Mouse (Mus musculus) intestine, embryonic 15.5 days (tissue): Measurements from ENCODE around the gene Rnf31. TPM values are rescaled to one million over a fixed set of nuclear protein-coding genes. Genes with fewer than 3 reads are reported as not detected.

Experiments used
- ATAC-seq: fragments of 200-750 bp; cut with Nextera tagmentation; 2 replicates; pipeline ENCODE4 v1.8.0; 2017; ENCODE audit warnings: moderate TSS enrichment, moderate library complexity
- H3K27ac ChIP-seq: fragments of 300-500 bp; sonication (generic); 2 replicates; pipeline ENCODE4 v1.5.1; 2015; ENCODE audit warnings: mild to moderate bottlenecking, inconsistent platforms
- H3K27me3 ChIP-seq: fragments of 300-500 bp; sonication (generic); replicated peaks from 2 replicates; pipeline ENCODE4 v1.6.1; 2015; ENCODE audit warnings: inconsistent platforms
- H3K36me3 ChIP-seq: fragments of 300-500 bp; sonication (generic); 2 replicates; pipeline ENCODE4 v1.6.1; 2015; ENCODE audit warnings: inconsistent platforms
- H3K4me1 ChIP-seq: fragments of 300-500 bp; sonication (generic); replicated peaks from 2 replicates; pipeline ENCODE4 v1.6.1; 2015; ENCODE audit warnings: inconsistent platforms
- H3K4me2 ChIP-seq: fragments of 300-500 bp; sonication (generic); replicated peaks from 2 replicates; pipeline ENCODE4 v1.6.1; 2015; ENCODE audit warnings: mild to moderate bottlenecking, inconsistent platforms
- H3K4me3 ChIP-seq: fragments of 300-500 bp; sonication (generic); replicated peaks from 2 replicates; pipeline ENCODE4 v1.5.1; 2015; ENCODE audit warnings: inconsistent platforms
- H3K9ac ChIP-seq: fragments of 300-500 bp; sonication (generic); 2 replicates; pipeline ENCODE4 v1.6.1; 2015; ENCODE audit warnings: inconsistent platforms
- H3K9me3 ChIP-seq: fragments of 300-500 bp; sonication (generic); 2 replicates; pipeline ENCODE4 v1.6.1; 2016; ENCODE audit warnings: inconsistent platforms
- WGBS: fragments of 180-500 bp; shearing (Covaris S2); methylation state at CpG from one replicate; pipeline ENCODE4 v1.1.7; 2015; 5-methylcytosine and 5-hydroxymethylcytosine counted together
- polyA plus RNA-seq: library from polyadenylated mRNA; unstranded; fragments of >200 nt; fragmentation: Nextera tagmentation; extraction: Ambion mirVana; gene quantifications from 2 replicates; pipeline ENCODE4 v1.2.1, GENCODE M21; 2015

Gene Rnf31
- polyA plus RNA-seq, 1 experiment from 2014 or later: 16.3 TPM

DNA sequence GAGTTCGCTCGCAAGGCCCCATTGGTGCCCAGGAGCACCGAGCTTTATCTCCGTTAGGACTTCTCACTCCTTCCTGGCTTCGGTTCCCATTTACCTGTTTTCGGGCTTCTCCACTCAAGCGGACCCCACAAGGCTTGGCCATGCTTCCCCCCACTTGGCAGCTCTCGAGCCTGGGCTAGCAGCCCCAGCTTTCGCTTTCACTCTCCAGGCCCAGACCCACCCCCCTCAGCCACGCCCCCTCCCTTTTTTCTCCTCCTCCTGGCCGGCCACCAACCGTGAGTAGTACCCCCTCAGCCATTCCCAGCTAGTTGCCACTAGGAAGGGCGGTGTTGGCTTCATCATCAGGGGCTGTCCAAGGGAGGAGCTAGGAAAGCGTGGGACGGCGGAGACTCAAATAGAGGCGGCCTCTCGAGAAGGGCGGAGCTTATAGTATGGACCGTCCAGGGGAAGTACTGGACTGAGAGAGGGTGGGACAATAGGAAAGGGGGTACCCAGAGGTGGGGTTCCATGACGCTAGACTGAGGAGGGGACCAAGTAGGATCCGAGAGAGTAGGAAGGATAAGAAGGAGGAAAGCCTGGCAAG, 669 bp upstream of the Rnf31 start, which contains the start of gene Psme2:
Psme2 (minus strand) TSS at position 366 of the 583 bp plus-strand sequence.
- peak; percentile 96 for ATAC-seq
- H3K4me1 ChIP-seq: peaks cover 20% of the 10 kb centered on the region
- H3K9ac ChIP-seq: peak within 1 kb of the TSS; percentile 91
- H3K27ac ChIP-seq: peak within 1 kb of the TSS; percentile 98
- no peaks in the 10 kb centered on the region for H3K27me3 ChIP-seq
- H3K4me3 ChIP-seq: peak within 1 kb of the TSS; percentile 90
- WGBS: under 1% methylated on average over 22 of the region's 22 CpGs
- H3K4me2 ChIP-seq: peak within 1 kb of the TSS; percentile 85
- peaks cover 12% of the 10 kb centered on the region for H3K36me3 ChIP-seq
- no peaks in the 10 kb centered on the region for H3K9me3 ChIP-seq

DNA sequence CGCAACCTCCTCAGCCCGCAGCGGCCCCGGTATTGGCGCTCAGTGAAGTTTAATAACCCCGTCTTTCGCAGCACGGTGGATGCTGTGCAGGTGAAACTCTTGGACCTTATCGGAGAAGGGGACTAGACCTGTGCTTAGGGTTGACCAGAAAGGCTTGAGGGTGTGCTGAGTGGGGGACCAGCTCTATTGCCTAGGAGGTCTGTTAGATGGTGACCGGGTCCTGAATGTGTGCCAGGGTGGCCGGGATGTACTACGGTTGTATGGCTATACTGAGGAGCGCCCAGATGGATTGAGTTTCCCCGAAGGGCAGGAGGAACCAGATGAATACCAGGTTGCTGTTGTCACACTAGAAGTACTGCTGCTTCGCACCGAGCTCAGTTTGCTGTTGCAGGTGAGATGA, 718 bp downstream of the Rnf31 start:
- Histone ChIP-seq H3K9me3 (no peaks in the 10 kb centered on the region), H3K4me3 (peak overlapping the region; percentile 90), H3K9ac (peak overlapping the region; percentile 91), H3K4me1 (peaks cover 20% of the 10 kb centered on the region), H3K27me3 (no peaks in the 10 kb centered on the region), H3K4me2 (peak overlapping the region; percentile 85), H3K36me3 (peaks cover 24% of the 10 kb centered on the region), H3K27ac (peak overlapping the region; percentile 98)
- 5% methylated on average over 16 of the region's 16 CpGs for WGBS
- no peak for ATAC-seq

- no peak overlapping the region for H3K4me2 ChIP-seq
- no peak for ATAC-seq
- H3K9me3 ChIP-seq: no peaks in the 10 kb centered on the region
- 80% methylated on average over 13 of the region's 13 CpGs for WGBS
- peaks cover 9% of the 10 kb centered on the region for H3K4me1 ChIP-seq
- H3K27me3 ChIP-seq: no peaks in the 10 kb centered on the region
- peaks cover 50% of the 10 kb centered on the region for H3K36me3 ChIP-seq
- H3K9ac ChIP-seq: no peak overlapping the region
- no peak overlapping the region for H3K4me3 ChIP-seq
- no peak overlapping the region; the same call in 1 of the 2 replicates for H3K27ac ChIP-seq
Observed at GRCm38 (mm10) chr14:55596036-55596690, 4.7 kb downstream of the Rnf31 start.

DNA sequence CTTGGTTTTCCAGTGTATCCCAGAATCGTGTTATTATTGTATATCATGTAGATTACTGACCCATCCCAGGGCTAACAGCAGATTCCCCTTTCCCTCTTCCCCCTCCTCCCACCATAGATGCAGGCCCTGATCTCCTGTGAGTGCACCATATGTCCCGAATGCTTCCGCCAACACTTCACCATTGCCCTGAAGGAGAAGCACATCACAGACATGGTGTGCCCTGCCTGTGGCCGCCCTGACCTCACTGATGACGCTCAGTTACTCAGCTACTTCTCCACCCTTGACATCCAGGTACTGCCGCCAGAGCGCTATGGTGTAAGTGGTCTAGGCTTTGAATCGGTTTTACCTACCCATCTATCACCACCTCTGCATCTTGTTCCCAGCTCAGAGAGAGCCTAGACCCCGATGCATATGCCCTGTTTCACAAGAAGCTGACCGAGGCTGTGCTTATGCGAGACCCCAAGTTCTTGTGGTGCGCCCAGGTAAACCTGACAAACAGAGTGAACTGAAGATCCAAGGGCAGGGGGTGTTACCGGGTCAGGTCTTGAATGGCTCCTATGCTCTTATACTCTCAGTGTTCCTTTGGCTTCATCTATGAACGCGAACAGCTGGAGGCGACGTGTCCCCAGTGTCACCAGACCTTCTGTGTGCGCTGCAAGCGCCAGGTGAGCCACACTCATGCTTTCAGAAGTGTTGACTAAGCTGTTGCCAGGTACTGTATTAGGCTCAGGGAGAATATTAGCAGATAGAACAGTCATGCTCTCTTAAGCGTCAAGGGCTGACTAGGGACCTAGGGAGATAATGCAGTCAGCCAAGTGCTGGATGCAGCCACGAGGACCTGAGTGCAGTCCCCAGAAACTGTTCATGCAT, 7.2 kb downstream of the Rnf31 start:
- 94% methylated on average over 21 of the region's 21 CpGs for WGBS
- H3K27ac ChIP-seq: no peak overlapping the region
- 0 out of 2 replicates have a peak, but pooled peaks cover 5% of the 10 kb centered on the region for H3K4me1 ChIP-seq
- peaks cover 59% of the 10 kb centered on the region for H3K36me3 ChIP-seq
- no peak overlapping the region for H3K4me2 ChIP-seq
- H3K9ac ChIP-seq: no peak overlapping the region
- ATAC-seq: no peak
- no peaks in the 10 kb centered on the region for H3K27me3 ChIP-seq
- H3K9me3 ChIP-seq: no peaks in the 10 kb centered on the region
- H3K4me3 ChIP-seq: no peak overlapping the region

DNA sequence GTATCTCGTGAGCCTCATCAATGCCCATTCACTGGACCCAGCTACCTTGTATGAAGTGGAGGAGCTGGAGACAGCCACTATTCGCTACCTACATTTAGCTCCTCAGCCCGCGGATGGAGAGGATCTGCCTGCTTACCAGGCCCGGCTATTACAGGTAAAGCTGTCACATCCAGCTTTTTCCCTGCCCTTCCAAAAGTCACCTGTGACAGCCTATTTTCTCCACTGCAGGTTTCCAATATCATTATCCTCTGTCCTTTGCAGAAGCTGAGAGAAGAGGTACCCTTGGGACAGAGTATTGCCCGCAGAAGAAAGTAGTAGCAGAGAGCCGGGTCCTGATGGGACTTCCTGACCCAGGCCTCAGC, 11.7 kb downstream of the Rnf31 start, which contains the start of gene Irf9:
Irf9 (plus strand) TSS at position 301 of the 362 bp plus-strand sequence.
- ATAC-seq: no peak
- H3K36me3 ChIP-seq: peaks cover 49% of the 10 kb centered on the region
- 80% methylated on average over 7 of the region's 7 CpGs for WGBS

GRCm38 (mm10) chr14:55603633-55604576, 12.4 kb downstream of the Rnf31 start:
- peak overlapping the region; percentile 56 for H3K9ac ChIP-seq
- peak overlapping the region; percentile 74 for H3K4me2 ChIP-seq
- no peaks in the 10 kb centered on the region for H3K27me3 ChIP-seq
- ATAC-seq: peak; percentile 97
- WGBS: 12% methylated on average over 19 of the region's 19 CpGs
- H3K4me3 ChIP-seq: peak overlapping the region; percentile 39
- H3K9me3 ChIP-seq: no peaks in the 10 kb centered on the region
- 0 out of 2 replicates have a peak, but pooled peaks cover 10% of the 10 kb centered on the region for H3K4me1 ChIP-seq
- H3K27ac ChIP-seq: peak overlapping the region; percentile 82
- peaks cover 43% of the 10 kb centered on the region for H3K36me3 ChIP-seq

More for the DNA sequence above, 11.7 kb downstream of the Rnf31 start, which contains the start of gene Irf9:
- H3K9me3 ChIP-seq: no peaks in the 10 kb centered on the region
- no peaks in the 10 kb centered on the region for H3K27me3 ChIP-seq
- peak within 1 kb of the TSS; percentile 82 for H3K27ac ChIP-seq
- H3K4me3 ChIP-seq: peak within 1 kb of the TSS; percentile 39
- 0 out of 2 replicates have a peak, but pooled peaks cover 10% of the 10 kb centered on the region for H3K4me1 ChIP-seq
- H3K4me2 ChIP-seq: peak within 1 kb of the TSS; percentile 74
- peak within 1 kb of the TSS; percentile 56 for H3K9ac ChIP-seq

- peak overlapping the region; percentile 74; the same call in 1 of the 2 replicates for H3K4me2 ChIP-seq
- WGBS: 90% methylated on average over 11 of the region's 11 CpGs
- H3K27me3 ChIP-seq: no peaks in the 10 kb centered on the region
- no peak overlapping the region for H3K4me3 ChIP-seq
- H3K36me3 ChIP-seq: peaks cover 33% of the 10 kb centered on the region
- H3K4me1 ChIP-seq: 0 out of 2 replicates have a peak, but pooled peaks cover 10% of the 10 kb centered on the region
- no peak overlapping the region for H3K9ac ChIP-seq
- H3K9me3 ChIP-seq: no peaks in the 10 kb centered on the region
- peak overlapping the region; percentile 82; the same call in 1 of the 2 replicates for H3K27ac ChIP-seq
- ATAC-seq: no peak
Observed at GRCm38 (mm10) chr14:55604823-55605222, 13.3 kb downstream of the Rnf31 start.

GRCm38 (mm10) chr14:55605743-55606459, 14.4 kb downstream of the Rnf31 start:
- Histone ChIP-seq H3K4me1 (0 out of 2 replicates have a peak, but pooled peaks cover 10% of the 10 kb centered on the region), H3K9ac (no peak overlapping the region), H3K4me3 (no peak overlapping the region), H3K36me3 (peaks cover 28% of the 10 kb centered on the region), H3K27ac (no peak overlapping the region), H3K9me3 (no peaks in the 10 kb centered on the region), H3K27me3 (no peaks in the 10 kb centered on the region), H3K4me2 (no peak overlapping the region)
- WGBS: 94% methylated on average over 16 of the region's 16 CpGs
- ATAC-seq: no peak

GRCm38 (mm10) chr14:55608339-55608738, 16.8 kb downstream of the Rnf31 start:
- no peak for ATAC-seq
- H3K4me2 ChIP-seq: no peak overlapping the region
- no peak overlapping the region for H3K27ac ChIP-seq
- no peak overlapping the region for H3K4me3 ChIP-seq
- H3K36me3 ChIP-seq: 0 out of 2 replicates have a peak, but pooled peaks cover 16% of the 10 kb centered on the region
- 0 out of 2 replicates have a peak, but pooled peaks cover 8% of the 10 kb centered on the region for H3K4me1 ChIP-seq
- no peaks in the 10 kb centered on the region for H3K9me3 ChIP-seq
- H3K27me3 ChIP-seq: no peaks in the 10 kb centered on the region
- no peak overlapping the region for H3K9ac ChIP-seq
- WGBS: 91% methylated on average over 6 of the region's 6 CpGs

- H3K4me2 ChIP-seq: no peak overlapping the region
- H3K27me3 ChIP-seq: no peaks in the 10 kb centered on the region
- WGBS: 66% methylated on average over 6 of the region's 6 CpGs
- H3K27ac ChIP-seq: no peak overlapping the region
- no peak for ATAC-seq
- H3K9me3 ChIP-seq: no peaks in the 10 kb centered on the region
- H3K36me3 ChIP-seq: 0 out of 2 replicates have a peak, but pooled peaks cover 3% of the 10 kb centered on the region
- H3K4me1 ChIP-seq: 0 out of 2 replicates have a peak, but pooled peaks cover 4% of the 10 kb centered on the region
- no peak overlapping the region for H3K4me3 ChIP-seq
- no peak overlapping the region for H3K9ac ChIP-seq
Observed at GRCm38 (mm10) chr14:55613346-55613745, 21.8 kb downstream of the Rnf31 start.
